Mouse (Mus musculus) MEL (cell line): ENCODE measurements around the gene Pi4k2a. TPM values are rescaled to one million over a fixed set of nuclear protein-coding genes. Genes with fewer than 3 reads are reported as not detected.

ENCODE experiments used
- DNase-seq: peaks from one replicate; pipeline ENCODE4 v3.0.0; 2011; ENCODE audit warnings: low read depth, low spot score
- H3K27ac ChIP-seq: 2 replicates; pipeline ENCODE4 v1.5.1; 2012; ENCODE audit warnings: low read depth, mild to moderate bottlenecking, control low read depth, low read length, moderate library complexity; ENCODE audit not compliant: control insufficient read depth
- H3K27me3 ChIP-seq, 2 experiments: fragments of 150-350 bp in 1 of 2; sonication (generic) in 1 of 2; 2 replicates each; pipeline ENCODE4 v1.6.1; 2012; ENCODE audit warnings: low read length in 2 of 2, mild to moderate bottlenecking in 2 of 2, improper control_type of control experiment in 1 of 2, moderate library complexity in 1 of 2; ENCODE audit not compliant: insufficient read depth in 2 of 2, control insufficient read depth in 1 of 2
- H3K36me3 ChIP-seq, 2 experiments: 2 replicates each; pipeline ENCODE4 v1.6.1; 2012 to 2014; ENCODE audit warnings: low read length in 2 of 2, improper control_type of control experiment in 1 of 2, inconsistent platforms in 1 of 2, mild to moderate bottlenecking in 1 of 2; ENCODE audit not compliant: insufficient read depth in 2 of 2, control insufficient read depth in 1 of 2
- H3K4me1 ChIP-seq, 2 experiments: fragments of 150-350 bp in 1 of 2; sonication (generic) in 1 of 2; 2 replicates each; pipeline ENCODE4 v1.6.1; 2012; ENCODE audit warnings: low read length in 2 of 2, improper control_type of control experiment in 1 of 2, mild to moderate bottlenecking in 1 of 2; ENCODE audit not compliant: insufficient read depth in 2 of 2, control insufficient read depth in 1 of 2
- H3K4me3 ChIP-seq, 2 experiments: fragments of 150-350 bp in 1 of 2; sonication (generic) in 1 of 2; 2 replicates each; pipeline ENCODE4 v1.5.1; 2012; ENCODE audit warnings: low read depth in 2 of 2, low read length in 2 of 2, mild to moderate bottlenecking in 2 of 2, moderate library complexity in 2 of 2, control low read depth in 1 of 2, improper control_type of control experiment in 1 of 2; ENCODE audit not compliant: control insufficient read depth in 1 of 2, insufficient read depth in 1 of 2
- H3K79me2 ChIP-seq: 2 replicates; pipeline ENCODE4 v1.6.1; 2012; ENCODE audit warnings: mild to moderate bottlenecking, low read length, moderate library complexity; ENCODE audit not compliant: control insufficient read depth, poor library complexity, insufficient read depth
- H3K9ac ChIP-seq: 2 replicates; pipeline ENCODE4 v1.6.1; 2012; ENCODE audit warnings: low read depth, mild to moderate bottlenecking, control low read depth, low read length, moderate library complexity; ENCODE audit not compliant: control insufficient read depth, poor library complexity, severe bottlenecking
- H3K9me3 ChIP-seq: fragments of 150-350 bp; sonication (generic); replicated peaks from 2 replicates; pipeline ENCODE4 v1.6.1; 2012; ENCODE audit warnings: mild to moderate bottlenecking, low read length, improper control_type of control experiment, moderate library complexity; ENCODE audit not compliant: insufficient read depth
- CTCF ChIP-seq, 3 experiments: IDR thresholded peaks in 2 of 3; conservative IDR thresholded peaks in 1 of 3; 2 replicates each; pipeline ENCODE4 v1.5.1; 2011 to 2012; ENCODE audit warnings: low read length in 3 of 3, low read depth in 2 of 3, mild to moderate bottlenecking in 2 of 3, improper control_type of control experiment in 1 of 3, inconsistent platforms in 1 of 3, mixed read lengths in 1 of 3, moderate library complexity in 1 of 3; ENCODE audit not compliant: control insufficient read depth in 1 of 3, insufficient read depth in 1 of 3, poor library complexity in 1 of 3, severe bottlenecking in 1 of 3
- E2F4 ChIP-seq: IDR thresholded peaks from 2 replicates; pipeline ENCODE4 v1.6.1; 2011; ENCODE audit warnings: low read depth, low read length, improper control_type of control experiment, borderline replicate concordance
- ELF1 ChIP-seq: IDR thresholded peaks from 2 replicates; pipeline ENCODE4 v1.6.1; 2014; ENCODE audit warnings: low read depth, mild to moderate bottlenecking, inconsistent platforms, low read length, improper control_type of control experiment, moderate library complexity
- EP300 ChIP-seq, 2 experiments: IDR thresholded peaks; 2 replicates each; pipeline ENCODE4 v1.6.1; 2011; ENCODE audit warnings: improper control_type of control experiment in 2 of 2, low read length in 2 of 2, low read depth in 1 of 2, mild to moderate bottlenecking in 1 of 2
- ETS1 ChIP-seq: IDR thresholded peaks from 2 replicates; pipeline ENCODE4 v1.6.1; 2012; ENCODE audit warnings: low read depth, mild to moderate bottlenecking, inconsistent platforms, low read length, improper control_type of control experiment, moderate library complexity
- GABPA ChIP-seq: IDR thresholded peaks from 2 replicates; pipeline ENCODE4 v1.6.1; 2012; ENCODE audit warnings: low read depth, mild to moderate bottlenecking, inconsistent platforms, low read length, improper control_type of control experiment, moderate library complexity
- KAT2A ChIP-seq: conservative IDR thresholded peaks from 2 replicates; pipeline ENCODE4 v1.6.1; 2012; ENCODE audit warnings: low read depth, low read length, improper control_type of control experiment, inconsistent platforms
- MAFK ChIP-seq: IDR thresholded peaks from 2 replicates; pipeline ENCODE4 v1.6.1; 2011; ENCODE audit warnings: low read depth, mild to moderate bottlenecking, low read length, improper control_type of control experiment, borderline replicate concordance
- MAZ ChIP-seq: IDR thresholded peaks from 2 replicates; pipeline ENCODE4 v1.6.1; 2012; ENCODE audit warnings: low read depth, mild to moderate bottlenecking, inconsistent platforms, low read length, improper control_type of control experiment
- MYB ChIP-seq: IDR thresholded peaks from 2 replicates; pipeline ENCODE4 v1.6.1; 2011; ENCODE audit warnings: mild to moderate bottlenecking, low read depth, low read length, improper control_type of control experiment
- MYC ChIP-seq: IDR thresholded peaks from 2 replicates; pipeline ENCODE4 v1.6.1; 2011; ENCODE audit warnings: low read depth, mild to moderate bottlenecking, low read length, improper control_type of control experiment, moderate library complexity
- NELFE ChIP-seq: IDR thresholded peaks from 2 replicates; pipeline ENCODE4 v1.6.1; 2011; ENCODE audit warnings: low read depth, low read length, improper control_type of control experiment
- POLR2AphosphoS2 ChIP-seq: IDR thresholded peaks from 2 replicates; pipeline ENCODE4 v1.6.1; 2011; ENCODE audit warnings: low read length, improper control_type of control experiment
- POLR2AphosphoS5 ChIP-seq: IDR thresholded peaks from 2 replicates; pipeline ENCODE4 v1.6.1; 2012; ENCODE audit warnings: low read depth, borderline replicate concordance, mild to moderate bottlenecking, inconsistent platforms, low read length, moderate library complexity, mixed read lengths
- RAD21 ChIP-seq: IDR thresholded peaks from 2 replicates; pipeline ENCODE4 v1.6.1; 2011; ENCODE audit warnings: mild to moderate bottlenecking, low read depth, low read length, improper control_type of control experiment
- RCOR1 ChIP-seq: IDR thresholded peaks from 2 replicates; pipeline ENCODE4 v1.6.1; 2012; ENCODE audit warnings: low read depth, mild to moderate bottlenecking, inconsistent platforms, low read length, improper control_type of control experiment
- SIN3A ChIP-seq: IDR thresholded peaks from 2 replicates; pipeline ENCODE4 v1.6.1; 2012; ENCODE audit warnings: low read length, improper control_type of control experiment, inconsistent platforms
- SMC3 ChIP-seq: IDR thresholded peaks from 2 replicates; pipeline ENCODE4 v1.6.1; 2011; ENCODE audit warnings: low read depth, low read length, improper control_type of control experiment
- TBP ChIP-seq: IDR thresholded peaks from 2 replicates; pipeline ENCODE4 v1.8.0; 2011; ENCODE audit warnings: low read depth, low read length, improper control_type of control experiment
- TCF12 ChIP-seq: IDR thresholded peaks from 2 replicates; pipeline ENCODE4 v1.6.1; 2014; ENCODE audit warnings: low read depth, mild to moderate bottlenecking, inconsistent platforms, low read length, improper control_type of control experiment, moderate library complexity
- UBTF ChIP-seq: IDR thresholded peaks from 2 replicates; pipeline ENCODE4 v1.6.1; 2012; ENCODE audit warnings: low read depth, mild to moderate bottlenecking, inconsistent platforms, low read length, improper control_type of control experiment, moderate library complexity, borderline replicate concordance; ENCODE audit not compliant: insufficient read depth
- ZC3H11A ChIP-seq: IDR thresholded peaks from 2 replicates; pipeline ENCODE4 v1.6.1; 2012; ENCODE audit warnings: low read depth, mild to moderate bottlenecking, inconsistent platforms, low read length, improper control_type of control experiment
- ZMIZ1 ChIP-seq: IDR thresholded peaks from 2 replicates; pipeline ENCODE4 v1.6.1; 2012; ENCODE audit warnings: low read depth, mild to moderate bottlenecking, inconsistent platforms, low read length, improper control_type of control experiment, moderate library complexity
- ZNF384 ChIP-seq: IDR thresholded peaks from 2 replicates; pipeline ENCODE4 v1.6.1; 2012; ENCODE audit warnings: low read depth, mild to moderate bottlenecking, inconsistent platforms, low read length, improper control_type of control experiment
- polyA plus RNA-seq, 2 experiments: library from polyadenylated mRNA; stranded (reverse) in 1 of 2; unstranded in 1 of 2; fragments of >175 nt in 1 of 2; fragments of >200 nt in 1 of 2; gene quantifications; 2 replicates each; pipeline versions ENCODE4 v1.2.1 to v1.2.4; 2012; ENCODE audit warnings: low replicate concordance in 2 of 2, low read depth in 1 of 2; ENCODE audit not compliant: insufficient read length in 2 of 2, insufficient read depth in 1 of 2, missing spikeins in 1 of 2
- total RNA-seq: library from RNA; depleted of rRNA; stranded (reverse); fragments of 300-350 nt; gene quantifications from 2 replicates; pipeline ENCODE4 v1.2.3, GENCODE M21; 2012

The Pi4k2a gene
- total and polyA plus RNA-seq, 3 experiments = 10.2 to 30.3 TPM; not detected in 1

GRCm38 (mm10) chr19:42151990-42152389 lies 61.7 kb downstream of the Pi4k2a start:
- DNase-seq = peak; percentile 91
- TF ChIP-seq ETS1 = no peak
- peak; percentile 64; the same call in 1 of the 2 replicates for TF ChIP-seq ZNF384
- TF ChIP-seq ELF1 = no peak
- no peak for TF ChIP-seq GABPA
- TF ChIP-seq MAFK = no peak
- 0 out of 2 replicates have a peak, but pooled peaks have one; percentile 20 for TF ChIP-seq SIN3A
- TF ChIP-seq CTCF (IDR thresholded peaks at IDR 0.05 in 2 of 3, conservative IDR thresholded peaks at IDR 0.05 in 1 of 3; ENCODE audit: control insufficient read depth in 1 of 3, insufficient read depth in 1 of 3, low read depth in 2 of 3, low read length in 3 of 3, poor library complexity in 1 of 3, severe bottlenecking in 1 of 3) = peak; percentile 93 to 99 (median 95)
- no peak for TF ChIP-seq TBP
- TF ChIP-seq UBTF = no peak
- TF ChIP-seq SMC3 = peak; percentile 91
- TF ChIP-seq EP300 (IDR thresholded peaks at IDR 0.05; ENCODE audit: low read depth in 1 of 2, low read length in 2 of 2) = no peak
- no peak for TF ChIP-seq ZMIZ1
- no peak for TF ChIP-seq MYC
- TF ChIP-seq RCOR1 = 0 out of 2 replicates have a peak, but pooled peaks have one; percentile 20
- no peak for TF ChIP-seq NELFE
- TF ChIP-seq TCF12 = no peak
- no peak for TF ChIP-seq MYB
- no peak for TF ChIP-seq MAZ
- TF ChIP-seq KAT2A = no peak
- TF ChIP-seq RAD21 = peak; percentile 89
- no peak for TF ChIP-seq POLR2AphosphoS2
- no peak for TF ChIP-seq E2F4
- peak; percentile 82 for TF ChIP-seq ZC3H11A
- TF ChIP-seq POLR2AphosphoS5 = no peak
- Histone ChIP-seq H3K4me1 (peaks cover under 1 to 18% of the 10 kb centered on the region in 2 experiments; a peak in 3 of 4 replicates), H3K27me3 (no peaks in the 10 kb centered on the region), H3K4me3 (no peak overlapping the region), H3K79me2 (peaks cover 2% of the 10 kb centered on the region; the same call in 1 of the 2 replicates), H3K9me3 (no peaks in the 10 kb centered on the region), H3K36me3 (no peaks in the 10 kb centered on the region; a peak in 1 of 4 replicates), H3K9ac (no peak overlapping the region), H3K27ac (no peak overlapping the region)
